Mouse (Mus musculus): ENCODE measurements around the gene Fam53b. TPM values are rescaled to one million over a fixed set of nuclear protein-coding genes. Genes with fewer than 3 reads are reported as not detected.

Fam53b gene
- polyA plus RNA-seq, 1 experiment from 2014 or later: 39.6 TPM

GRCm38 (mm10) chr7:132692719-132693118 lies 121.0 kb downstream of the Fam53b start:
- Histone ChIP-seq H3K4me1 (0 out of 2 replicates have a peak, but pooled peaks cover 2% of the 10 kb centered on the region), H3K36me3 (no peaks in the 10 kb centered on the region), H3K4me2 (replicated peaks) (no peak overlapping the region), H3K4me3 (no peak overlapping the region), H3K27me3 (no peaks in the 10 kb centered on the region), H3K27ac (replicated peaks) (no peak overlapping the region), H3K9me3 (no peaks in the 10 kb centered on the region), H3K9ac (replicated peaks) (no peak overlapping the region)
- ATAC-seq (ENCODE audit: low FRiP score, low read depth): no peak
- WGBS: 74% methylated on average over 9 of the region's 9 CpGs

DNA sequence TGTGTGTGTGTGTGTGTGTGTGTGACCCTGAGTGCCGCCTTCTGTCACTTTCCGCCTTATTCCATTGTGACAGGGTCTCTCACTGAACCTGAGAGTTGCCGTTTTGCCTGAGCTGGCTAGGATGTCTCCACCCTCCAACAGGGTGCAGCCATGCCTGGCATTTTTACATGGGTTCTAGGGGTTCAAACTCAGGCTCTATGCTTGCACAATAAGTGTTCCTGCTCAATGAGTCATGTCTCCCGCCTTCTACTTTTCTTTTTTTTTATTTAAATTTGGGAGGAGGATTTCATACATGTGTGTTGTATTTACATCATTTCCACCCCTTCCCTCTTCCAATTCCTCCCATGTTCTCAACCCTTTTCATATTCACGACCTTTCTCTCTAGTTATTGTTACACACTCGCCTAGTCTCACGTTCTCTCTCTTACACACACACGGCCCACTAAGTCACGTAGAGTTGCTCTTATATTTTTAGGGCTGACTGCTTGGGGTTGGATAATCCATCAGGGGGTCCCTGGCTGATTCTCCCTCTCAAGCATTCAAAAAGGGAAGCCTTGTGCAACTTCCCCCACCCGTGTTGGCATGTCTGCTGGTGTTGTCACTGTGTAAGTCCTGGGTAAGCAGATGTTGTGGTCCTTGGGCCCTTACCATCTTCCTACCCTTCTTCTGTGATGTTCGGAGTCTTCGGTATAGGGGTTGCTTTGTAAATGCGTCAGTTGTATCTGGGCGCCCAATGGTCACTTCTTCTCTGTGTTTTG lies 122.8 kb downstream of the Fam53b start:
- ATAC-seq (ENCODE audit: low FRiP score, low read depth): no peak
- no peaks in the 10 kb centered on the region for H3K36me3 ChIP-seq
- no peak overlapping the region for H3K27ac ChIP-seq (replicated peaks)
- H3K4me3 ChIP-seq: no peak overlapping the region
- no peaks in the 10 kb centered on the region for H3K27me3 ChIP-seq
- H3K9me3 ChIP-seq: no peaks in the 10 kb centered on the region
- H3K4me1 ChIP-seq: 0 out of 2 replicates have a peak, but pooled peaks cover 2% of the 10 kb centered on the region
- H3K9ac ChIP-seq (replicated peaks): no peak overlapping the region
- WGBS: 89% methylated on average over 14 of the region's 14 CpGs
- no peak overlapping the region for H3K4me2 ChIP-seq (replicated peaks)

- H3K4me1 ChIP-seq: 0 out of 2 replicates have a peak, but pooled peaks cover 2% of the 10 kb centered on the region
- ATAC-seq (ENCODE audit: low FRiP score, low read depth): no peak
- H3K9me3 ChIP-seq: no peaks in the 10 kb centered on the region
- H3K27me3 ChIP-seq: no peaks in the 10 kb centered on the region
- no peak overlapping the region for H3K4me2 ChIP-seq (replicated peaks)
- H3K4me3 ChIP-seq: no peak overlapping the region
- H3K27ac ChIP-seq (replicated peaks): no peak overlapping the region
- no peaks in the 10 kb centered on the region for H3K36me3 ChIP-seq
- no peak overlapping the region for H3K9ac ChIP-seq (replicated peaks)
- WGBS: 88% methylated on average over 5 of the region's 5 CpGs
Measured at GRCm38 (mm10) chr7:132689722-132690121, 124.0 kb downstream of the Fam53b start.

- ATAC-seq (ENCODE audit: low FRiP score, low read depth): no peak
- no peaks in the 10 kb centered on the region for H3K27me3 ChIP-seq
- no peaks in the 10 kb centered on the region for H3K36me3 ChIP-seq
- 59% methylated on average over 5 of the region's 5 CpGs for WGBS
- no peak overlapping the region for H3K9ac ChIP-seq (replicated peaks)
- no peaks in the 10 kb centered on the region for H3K9me3 ChIP-seq
- 0 out of 2 replicates have a peak, but pooled peaks cover 2% of the 10 kb centered on the region for H3K4me1 ChIP-seq
- H3K4me2 ChIP-seq (replicated peaks): no peak overlapping the region
- no peak overlapping the region for H3K4me3 ChIP-seq
- H3K27ac ChIP-seq (replicated peaks): no peak overlapping the region
Measured at GRCm38 (mm10) chr7:132688721-132689120, 125.0 kb downstream of the Fam53b start.

GRCm38 (mm10) chr7:132687897-132688296 lies 125.8 kb downstream of the Fam53b start:
- no peak overlapping the region for H3K27ac ChIP-seq (replicated peaks)
- no peak overlapping the region for H3K4me2 ChIP-seq (replicated peaks)
- H3K9ac ChIP-seq (replicated peaks): no peak overlapping the region
- 69% methylated on average over 2 of the region's 2 CpGs for WGBS
- no peaks in the 10 kb centered on the region for H3K36me3 ChIP-seq
- no peak overlapping the region for H3K4me3 ChIP-seq
- ATAC-seq (ENCODE audit: low FRiP score, low read depth): no peak
- H3K4me1 ChIP-seq: 0 out of 2 replicates have a peak, but pooled peaks cover 2% of the 10 kb centered on the region
- H3K27me3 ChIP-seq: no peaks in the 10 kb centered on the region
- H3K9me3 ChIP-seq: no peaks in the 10 kb centered on the region

DNA sequence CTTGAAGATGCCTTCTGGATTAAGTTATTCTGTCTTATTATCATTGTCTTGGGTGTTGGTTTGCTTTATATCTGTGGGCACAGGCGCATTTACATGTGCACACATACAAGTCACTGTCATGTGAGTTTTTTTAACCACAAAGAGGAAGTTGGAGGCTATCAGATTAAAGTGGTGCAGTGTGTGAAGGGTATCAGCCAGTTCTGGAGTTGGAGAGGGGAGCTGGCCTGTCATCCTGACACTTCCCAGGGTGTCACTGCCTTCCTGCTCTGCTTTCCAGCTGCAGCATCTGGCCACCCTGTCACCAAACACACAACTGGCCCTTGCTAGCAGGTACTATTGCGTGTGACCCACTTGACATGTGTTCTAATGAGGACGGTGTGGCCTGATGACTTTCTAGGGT lies 127.2 kb downstream of the Fam53b start:
- Histone ChIP-seq H3K4me1 (0 out of 2 replicates have a peak, but pooled peaks cover 2% of the 10 kb centered on the region), H3K36me3 (no peaks in the 10 kb centered on the region), H3K4me2 (replicated peaks) (no peak overlapping the region), H3K9ac (replicated peaks) (no peak overlapping the region), H3K4me3 (no peak overlapping the region), H3K27me3 (no peaks in the 10 kb centered on the region), H3K27ac (replicated peaks) (no peak overlapping the region), H3K9me3 (no peaks in the 10 kb centered on the region)
- 87% methylated on average over 3 of the region's 3 CpGs for WGBS
- no peak for ATAC-seq (ENCODE audit: low FRiP score, low read depth)

GRCm38 (mm10) chr7:132683923-132684322 lies 129.8 kb downstream of the Fam53b start:
- H3K36me3 ChIP-seq: no peaks in the 10 kb centered on the region
- WGBS: 88% methylated on average over 4 of the region's 4 CpGs
- H3K4me2 ChIP-seq (replicated peaks): no peak overlapping the region
- 0 out of 2 replicates have a peak, but pooled peaks cover 2% of the 10 kb centered on the region for H3K4me1 ChIP-seq
- H3K27me3 ChIP-seq: no peaks in the 10 kb centered on the region
- no peak overlapping the region for H3K4me3 ChIP-seq
- no peaks in the 10 kb centered on the region for H3K9me3 ChIP-seq
- no peak for ATAC-seq (ENCODE audit: low FRiP score, low read depth)
- H3K27ac ChIP-seq (replicated peaks): no peak overlapping the region
- no peak overlapping the region for H3K9ac ChIP-seq (replicated peaks)

DNA sequence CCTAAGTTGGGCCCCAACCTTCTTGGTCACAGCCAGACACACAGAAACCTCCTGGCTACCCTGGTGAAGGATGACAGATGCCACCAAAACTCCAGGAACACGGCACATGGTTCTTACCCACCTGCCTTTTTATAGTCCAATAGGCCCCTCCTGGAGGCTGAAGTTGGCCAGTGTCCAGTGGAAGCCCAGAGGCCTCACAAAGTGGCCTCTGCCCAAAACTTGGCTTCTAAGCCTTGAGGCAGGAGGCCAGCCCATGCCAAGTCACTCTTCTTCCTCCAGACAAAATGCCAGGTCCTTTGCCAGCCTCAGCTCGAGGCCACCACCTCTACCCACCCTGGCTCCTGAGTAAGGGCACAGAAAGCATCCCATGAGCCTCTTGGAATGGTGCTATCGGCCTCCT lies 130.8 kb downstream of the Fam53b start:
- Histone ChIP-seq H3K4me2 (replicated peaks) (no peak overlapping the region), H3K4me1 (no peaks in the 10 kb centered on the region), H3K9ac (replicated peaks) (no peak overlapping the region), H3K36me3 (no peaks in the 10 kb centered on the region), H3K27ac (replicated peaks) (no peak overlapping the region), H3K4me3 (no peak overlapping the region), H3K27me3 (no peaks in the 10 kb centered on the region), H3K9me3 (no peaks in the 10 kb centered on the region)
- ATAC-seq (ENCODE audit: low FRiP score, low read depth): no peak
- 79% methylated on average over 3 of the region's 3 CpGs for WGBS

DNA sequence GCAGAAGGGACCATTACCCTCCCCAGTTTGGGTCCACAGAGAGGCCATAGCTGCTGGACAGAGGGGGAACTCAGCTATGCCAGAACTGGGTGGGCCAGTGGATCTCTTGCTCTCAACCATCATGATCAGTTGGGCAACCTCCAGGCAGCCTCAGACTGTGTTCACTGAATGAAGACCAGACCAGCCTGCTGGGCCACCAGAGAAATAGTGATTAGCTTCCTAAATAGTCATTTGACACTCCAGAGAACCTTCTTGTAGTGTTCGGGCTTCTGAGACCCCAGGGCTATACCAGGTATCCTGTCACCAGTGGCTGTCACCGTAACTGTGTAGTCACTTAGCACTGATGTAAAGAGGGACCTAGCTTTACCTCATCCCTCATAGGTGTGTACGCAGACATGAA lies 131.3 kb downstream of the Fam53b start:
- Histone ChIP-seq H3K27ac (replicated peaks) (no peak overlapping the region), H3K9ac (replicated peaks) (no peak overlapping the region), H3K4me3 (no peak overlapping the region), H3K9me3 (no peaks in the 10 kb centered on the region), H3K36me3 (no peaks in the 10 kb centered on the region), H3K27me3 (no peaks in the 10 kb centered on the region), H3K4me2 (replicated peaks) (no peak overlapping the region), H3K4me1 (no peaks in the 10 kb centered on the region)
- 99% methylated on average over 3 of the region's 3 CpGs for WGBS
- no peak for ATAC-seq (ENCODE audit: low FRiP score, low read depth)

DNA sequence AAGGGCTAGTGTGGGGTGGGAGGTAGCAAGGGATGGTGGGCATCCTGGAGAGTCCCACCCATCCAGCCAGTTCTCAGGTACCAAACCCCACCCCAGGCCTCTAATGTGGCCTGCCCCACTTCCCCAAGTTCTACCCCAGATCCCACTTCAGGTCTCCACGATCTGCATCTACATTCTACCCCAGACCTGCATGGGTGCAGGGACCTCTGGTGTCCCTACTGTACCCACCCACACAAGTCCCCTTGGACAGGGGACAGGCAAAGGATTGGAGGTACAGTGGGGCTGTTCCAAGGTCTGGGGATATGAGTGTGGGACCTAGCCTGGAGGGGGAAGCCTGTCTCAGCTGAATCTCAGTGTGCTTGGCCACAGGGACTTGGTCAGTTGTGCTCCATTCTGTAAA lies 131.9 kb downstream of the Fam53b start:
- 76% methylated on average over 1 of the region's 1 CpGs for WGBS
- no peak for ATAC-seq (ENCODE audit: low FRiP score, low read depth)
- Histone ChIP-seq H3K4me3 (no peak overlapping the region), H3K36me3 (no peaks in the 10 kb centered on the region), H3K9me3 (no peaks in the 10 kb centered on the region), H3K27me3 (no peaks in the 10 kb centered on the region), H3K27ac (replicated peaks) (no peak overlapping the region), H3K4me1 (no peaks in the 10 kb centered on the region), H3K4me2 (replicated peaks) (no peak overlapping the region), H3K9ac (replicated peaks) (no peak overlapping the region)

- WGBS: 90% methylated on average over 11 of the region's 11 CpGs
- Histone ChIP-seq H3K9ac (replicated peaks) (no peak overlapping the region), H3K9me3 (no peaks in the 10 kb centered on the region), H3K4me1 (no peaks in the 10 kb centered on the region), H3K4me3 (no peak overlapping the region), H3K36me3 (no peaks in the 10 kb centered on the region), H3K27me3 (no peaks in the 10 kb centered on the region), H3K27ac (replicated peaks) (no peak overlapping the region), H3K4me2 (replicated peaks) (no peak overlapping the region)
- no peak for ATAC-seq (ENCODE audit: low FRiP score, low read depth)
Measured at GRCm38 (mm10) chr7:132681296-132681695, 132.4 kb downstream of the Fam53b start.

DNA sequence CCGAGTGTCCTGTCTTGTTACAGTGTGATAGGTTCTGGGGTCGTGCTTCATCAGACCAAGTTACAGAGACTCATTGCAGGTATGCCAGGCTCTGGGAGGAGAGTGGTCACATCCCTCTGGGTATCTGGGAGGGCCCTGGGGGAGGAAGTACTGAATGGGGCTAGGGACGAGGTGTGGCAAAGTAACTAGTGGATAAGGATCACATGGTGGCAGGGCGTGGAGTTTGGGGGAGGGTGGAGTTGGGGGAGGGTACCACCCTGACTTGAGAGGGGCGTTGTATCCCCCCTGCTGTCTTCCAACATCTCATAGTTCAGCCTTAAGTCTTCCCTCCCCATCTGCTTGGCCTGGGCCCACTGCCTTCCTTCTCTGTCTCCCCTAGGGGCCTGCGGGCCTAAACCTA lies 134.1 kb downstream of the Fam53b start:
- no peak overlapping the region for H3K4me3 ChIP-seq
- H3K4me1 ChIP-seq: no peaks in the 10 kb centered on the region
- no peaks in the 10 kb centered on the region for H3K27me3 ChIP-seq
- H3K36me3 ChIP-seq: no peaks in the 10 kb centered on the region
- H3K4me2 ChIP-seq (replicated peaks): no peak overlapping the region
- no peak overlapping the region for H3K9ac ChIP-seq (replicated peaks)
- H3K27ac ChIP-seq (replicated peaks): no peak overlapping the region
- no peaks in the 10 kb centered on the region for H3K9me3 ChIP-seq
- WGBS: 79% methylated on average over 6 of the region's 6 CpGs
- ATAC-seq (ENCODE audit: low FRiP score, low read depth): no peak

DNA sequence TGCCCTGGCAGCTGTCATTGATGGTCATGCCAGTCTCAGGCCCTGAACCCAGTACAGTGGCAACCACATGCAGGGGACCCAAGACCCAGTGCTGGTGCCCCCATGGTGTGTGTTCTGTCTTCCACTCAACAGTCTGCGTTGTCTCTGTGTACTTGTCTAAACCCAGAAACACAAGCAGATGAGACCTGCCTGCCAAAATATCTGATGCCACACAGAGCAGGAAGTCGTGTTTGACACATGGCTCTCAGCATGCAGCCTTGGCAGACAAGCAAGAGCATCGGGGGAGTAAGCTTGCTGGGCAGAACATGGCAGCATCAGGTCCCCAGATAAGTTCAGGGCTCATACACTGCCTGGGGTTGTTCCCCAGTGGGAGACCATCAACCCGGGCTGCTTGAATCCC lies 134.6 kb downstream of the Fam53b start:
- 83% methylated on average over 4 of the region's 4 CpGs for WGBS
- Histone ChIP-seq H3K4me3 (no peak overlapping the region), H3K4me1 (peaks cover under 1% of the 10 kb centered on the region), H3K9ac (replicated peaks) (no peak overlapping the region), H3K27me3 (no peaks in the 10 kb centered on the region), H3K36me3 (no peaks in the 10 kb centered on the region), H3K27ac (replicated peaks) (no peak overlapping the region), H3K9me3 (no peaks in the 10 kb centered on the region), H3K4me2 (replicated peaks) (no peak overlapping the region)
- no peak for ATAC-seq (ENCODE audit: low FRiP score, low read depth)
